Mouse (Mus musculus): ENCODE measurements around the gene Gal3st2c. TPM values are rescaled to one million over a fixed set of nuclear protein-coding genes. Genes with fewer than 3 reads are reported as not detected.

Gal3st2c gene
- not detected in 2 replicates for polyA plus RNA-seq (2015; fragmentation: Nextera tagmentation; extraction: Ambion mirVana)

DNA sequence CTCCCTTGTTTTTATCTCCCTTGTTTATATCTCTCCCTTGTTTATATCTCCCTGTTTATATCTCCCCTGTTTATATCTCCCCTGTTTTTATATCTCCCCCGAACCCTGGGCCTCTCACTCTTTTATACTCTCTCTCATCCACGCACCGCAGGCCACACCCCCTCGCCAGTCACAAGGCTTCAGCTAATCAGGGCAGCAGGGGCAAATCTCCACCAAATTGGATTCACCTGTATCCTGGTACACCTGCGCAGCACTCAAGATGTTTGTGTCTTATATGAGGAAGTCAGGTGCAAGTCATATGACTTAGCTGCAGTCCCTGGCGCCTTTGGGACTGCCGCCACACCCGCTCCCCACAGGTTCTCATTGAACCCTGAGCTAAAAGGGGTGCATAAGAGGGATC is at the start of gene Gal3st2c:
Gal3st2c (plus strand) TSS at position 301 of the 400 bp plus-strand sequence.

GRCm38 (mm10) chr1:94020151-94020550 is 29.8 kb downstream of the Gal3st2c start, which contains the start of gene Neu4:
TSS of gene Neu4 (plus strand) at chr1:94020451.

DNA sequence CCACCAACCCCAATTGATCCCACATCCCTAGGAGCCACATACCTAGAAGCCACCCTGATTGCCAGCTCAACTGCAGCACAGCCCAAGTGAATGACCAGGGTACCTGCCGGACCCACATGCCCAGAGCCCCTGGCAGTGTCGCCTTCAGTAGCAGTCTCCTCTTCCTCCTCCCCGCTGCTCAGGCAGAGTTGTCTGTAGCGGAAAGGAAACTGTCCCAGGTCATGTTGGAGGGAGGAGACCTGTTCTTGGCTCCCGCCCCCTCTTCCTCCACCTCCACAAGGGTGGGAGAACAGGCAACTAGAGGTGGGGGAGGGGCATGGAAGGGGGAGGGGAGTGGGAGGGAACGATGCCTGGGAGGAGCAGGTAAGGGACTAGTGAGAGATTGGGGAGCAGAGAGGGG is 62.1 kb downstream of the Gal3st2c start, which contains the start of gene Pdcd1:
Pdcd1 (minus strand) TSS at position 181 of the 400 bp plus-strand sequence.

Other genes starting within 250 kb of the Gal3st2c start
- 56.5 and 69.7 TPM in 2 replicates for gene Atg4b, start 239.0 kb upstream of the Gal3st2c start, polyA plus RNA-seq (2015; fragmentation: Nextera tagmentation; extraction: Ambion mirVana)
- 48.7 and 48.9 TPM in 2 replicates for gene Thap4, start 235.6 kb upstream of the Gal3st2c start, polyA plus RNA-seq (2015; fragmentation: Nextera tagmentation; extraction: Ambion mirVana)
- 123 TPM in 2 replicates for gene Dtymk, start 188.6 kb upstream of the Gal3st2c start, polyA plus RNA-seq (2015; fragmentation: Nextera tagmentation; extraction: Ambion mirVana)
- 6.5 and 6.8 TPM in 2 replicates for gene Ing5, start 186.5 kb upstream of the Gal3st2c start, polyA plus RNA-seq (2015; fragmentation: Nextera tagmentation; extraction: Ambion mirVana)
- 9.2 and 9.6 TPM in 2 replicates for gene D2hgdh, start 165.6 kb upstream of the Gal3st2c start, polyA plus RNA-seq (2015; fragmentation: Nextera tagmentation; extraction: Ambion mirVana)
- not detected in 2 replicates for gene Gal3st2, start 129.2 kb upstream of the Gal3st2c start, polyA plus RNA-seq (2015; fragmentation: Nextera tagmentation; extraction: Ambion mirVana)
- gene Gal3st2b, start 72.2 kb upstream of the Gal3st2c start, polyA plus RNA-seq (2015; fragmentation: Nextera tagmentation; extraction: Ambion mirVana): not detected in 2 replicates
- gene Neu4, start 29.9 kb downstream of the Gal3st2c start, polyA plus RNA-seq (2015; fragmentation: Nextera tagmentation; extraction: Ambion mirVana): 1.1 and 1.3 TPM in 2 replicates
- gene Pdcd1, start 62.0 kb downstream of the Gal3st2c start, polyA plus RNA-seq (2015; fragmentation: Nextera tagmentation; extraction: Ambion mirVana): not detected in 2 replicates

Measured in neural tube, postnatal 0 days (tissue).